Mouse (Mus musculus): ENCODE results near the gene Serpinb6e. TPM values are rescaled to one million over a fixed set of nuclear protein-coding genes. Genes with fewer than 3 reads are reported as not detected.

Gene Serpinb6e
- not detected in 2 replicates for polyA plus RNA-seq (2012; rRNA removed)

DNA sequence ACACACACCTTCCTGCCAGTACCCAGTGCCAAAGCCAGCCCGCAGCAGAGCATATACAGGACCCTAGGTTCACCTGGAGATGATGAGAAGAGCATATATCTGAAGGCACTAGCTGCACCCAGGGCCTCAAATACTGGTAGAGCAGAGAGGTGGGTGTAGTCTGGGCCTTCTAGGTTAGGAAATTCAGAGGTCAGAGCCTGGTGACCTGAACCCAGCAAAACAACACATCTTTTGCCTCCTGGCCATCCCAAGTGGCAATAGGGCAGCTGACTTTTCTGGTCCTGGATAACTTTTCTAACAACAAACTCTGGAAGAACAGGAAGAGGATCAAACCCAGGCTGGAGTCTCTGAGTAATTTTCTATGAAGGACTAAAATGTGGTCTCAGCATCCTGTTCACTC, at the start of gene Serpinb6e:
Gene Serpinb6e (minus strand): TSS at position 101 of the 400 bp plus-strand sequence.
- DNase-seq (ENCODE audit: low read depth in 1 of 2, low spot score in 2 of 2), result no peak
- no peaks in the 10 kb centered on the region for H3K4me1 ChIP-seq (ENCODE audit: control insufficient read depth, insufficient read depth, insufficient read length)
- H3K4me3 ChIP-seq (ENCODE audit: extremely low read depth, insufficient read depth, insufficient read length), result no peak within 1 kb of the TSS
- WGBS, result 53% methylated on average over 1 of the region's 1 CpGs
- H3K27me3 ChIP-seq (ENCODE audit: control insufficient read depth, insufficient read depth, low read length), result no peaks in the 10 kb centered on the region
- no peaks in the 10 kb centered on the region for H3K36me3 ChIP-seq (ENCODE audit: control insufficient read depth, insufficient read depth, low read length)
- H3K27ac ChIP-seq (ENCODE audit: insufficient read depth, low read length), result no peak within 1 kb of the TSS
- TF ChIP-seq CTCF (IDR thresholded peaks at IDR 0.05; ENCODE audit: extremely low read depth, insufficient read depth, insufficient read length, insufficient replicate concordance) (no peak), POLR2A (IDR thresholded peaks at IDR 0.05; ENCODE audit: low read depth, low read length) (no peak)

DNA sequence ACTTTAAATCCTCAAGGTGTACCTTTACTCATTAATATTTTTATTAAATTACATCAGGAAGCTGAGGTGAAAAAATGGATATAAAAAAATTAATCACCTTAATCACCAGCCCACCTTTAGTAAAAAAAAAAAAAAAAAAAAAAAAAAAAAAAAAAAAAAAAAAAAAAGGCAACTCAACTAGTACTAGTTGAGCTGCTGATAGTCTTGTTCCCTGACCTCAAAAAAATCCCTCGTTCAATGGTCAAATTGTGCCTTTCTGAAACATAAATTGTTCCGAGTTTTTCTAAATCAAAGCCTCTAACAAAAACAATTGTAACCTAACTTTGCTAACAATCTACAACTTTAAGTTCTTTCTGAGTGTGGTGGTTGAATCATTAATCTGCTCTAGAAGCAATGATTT, 12.5 kb downstream of the Serpinb6e start:
- Histone ChIP-seq H3K4me3 (ENCODE audit: extremely low read depth, insufficient read depth, insufficient read length) (no peak overlapping the region), H3K36me3 (ENCODE audit: control insufficient read depth, insufficient read depth, low read length) (no peaks in the 10 kb centered on the region), H3K27ac (ENCODE audit: insufficient read depth, low read length) (no peak overlapping the region), H3K27me3 (ENCODE audit: control insufficient read depth, insufficient read depth, low read length) (no peaks in the 10 kb centered on the region), H3K4me1 (ENCODE audit: control insufficient read depth, insufficient read depth, insufficient read length) (no peaks in the 10 kb centered on the region)
- WGBS, result 76% methylated on average over 2 of the region's 2 CpGs
- TF ChIP-seq CTCF (IDR thresholded peaks at IDR 0.05; ENCODE audit: extremely low read depth, insufficient read depth, insufficient read length, insufficient replicate concordance) (no peak), POLR2A (IDR thresholded peaks at IDR 0.05; ENCODE audit: low read depth, low read length) (no peak)
- no peak for DNase-seq (ENCODE audit: low read depth in 1 of 2, low spot score in 2 of 2)

DNA sequence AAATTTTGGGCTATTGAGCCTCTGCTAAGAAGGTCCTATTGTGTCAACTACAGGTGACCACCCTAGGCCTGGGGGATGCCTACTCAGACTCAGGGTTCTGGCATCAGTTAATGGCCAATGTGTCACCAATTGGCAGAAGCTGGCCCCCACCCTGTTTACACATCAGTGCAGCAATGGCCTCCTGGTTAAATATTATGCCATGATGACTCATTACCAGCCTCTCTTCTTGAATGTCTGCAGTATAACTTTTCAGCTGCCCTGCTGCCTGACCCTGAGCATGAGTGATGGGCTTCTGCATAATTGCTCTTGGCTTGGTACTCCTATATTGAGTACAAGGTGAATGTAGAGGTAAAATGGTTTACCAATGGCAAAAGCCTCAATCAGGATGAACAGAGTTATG, 19.8 kb downstream of the Serpinb6e start:
- Histone ChIP-seq H3K27ac (ENCODE audit: insufficient read depth, low read length) (no peak overlapping the region), H3K4me1 (ENCODE audit: control insufficient read depth, insufficient read depth, insufficient read length) (no peaks in the 10 kb centered on the region), H3K36me3 (ENCODE audit: control insufficient read depth, insufficient read depth, low read length) (no peaks in the 10 kb centered on the region), H3K4me3 (ENCODE audit: extremely low read depth, insufficient read depth, insufficient read length) (no peak overlapping the region), H3K27me3 (ENCODE audit: control insufficient read depth, insufficient read depth, low read length) (no peaks in the 10 kb centered on the region)
- no peak for DNase-seq (ENCODE audit: low read depth in 1 of 2, low spot score in 2 of 2)
- no peak for TF ChIP-seq POLR2A (IDR thresholded peaks at IDR 0.05; ENCODE audit: low read depth, low read length)
- no peak for TF ChIP-seq CTCF (IDR thresholded peaks at IDR 0.05; ENCODE audit: extremely low read depth, insufficient read depth, insufficient read length, insufficient replicate concordance)

DNA sequence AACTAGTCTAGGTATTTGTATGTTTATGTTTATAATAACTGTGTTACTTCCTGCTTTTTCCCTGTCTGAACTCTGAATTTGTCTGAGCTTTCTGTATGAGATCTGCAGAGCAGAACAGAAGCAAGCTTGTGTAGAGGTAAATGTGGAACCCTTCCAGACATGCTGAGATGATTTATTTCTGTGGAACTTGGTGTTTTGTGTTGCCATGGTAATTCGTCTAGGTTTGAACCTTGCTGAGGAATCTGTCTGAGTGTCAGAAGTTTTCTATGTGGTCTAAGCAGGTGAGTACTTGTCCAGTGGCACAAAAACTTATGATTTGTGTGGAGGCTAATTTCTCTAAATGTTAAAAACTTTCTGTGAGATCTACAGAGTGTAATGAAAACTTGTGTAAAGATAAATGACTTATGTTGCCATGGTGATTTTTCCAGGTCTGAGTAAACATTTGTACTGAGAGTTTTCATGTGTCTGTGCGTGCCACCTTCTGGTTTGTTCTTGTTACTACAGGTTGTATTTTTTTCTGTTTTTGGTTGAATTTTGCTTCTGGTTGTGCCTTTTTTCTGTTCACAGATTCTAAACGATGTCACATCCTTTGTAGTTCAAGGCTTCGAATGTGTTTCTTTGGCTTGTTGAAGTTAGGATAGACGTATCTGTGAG, 21.6 kb downstream of the Serpinb6e start:
- TF ChIP-seq POLR2A (IDR thresholded peaks at IDR 0.05; ENCODE audit: low read depth, low read length) (no peak), CTCF (IDR thresholded peaks at IDR 0.05; ENCODE audit: extremely low read depth, insufficient read depth, insufficient read length, insufficient replicate concordance) (no peak)
- no peaks in the 10 kb centered on the region for H3K36me3 ChIP-seq (ENCODE audit: control insufficient read depth, insufficient read depth, low read length)
- H3K4me3 ChIP-seq (ENCODE audit: extremely low read depth, insufficient read depth, insufficient read length), result no peak overlapping the region
- 74% methylated on average over 5 of the region's 5 CpGs for WGBS
- no peaks in the 10 kb centered on the region for H3K4me1 ChIP-seq (ENCODE audit: control insufficient read depth, insufficient read depth, insufficient read length)
- H3K27me3 ChIP-seq (ENCODE audit: control insufficient read depth, insufficient read depth, low read length), result no peaks in the 10 kb centered on the region
- no peak overlapping the region for H3K27ac ChIP-seq (ENCODE audit: insufficient read depth, low read length)
- no peak for DNase-seq (ENCODE audit: low read depth in 1 of 2, low spot score in 2 of 2)

Other genes starting within 250 kb of the Serpinb6e start
- gene Serpinb6d, start 182.0 kb downstream of the Serpinb6e start, polyA plus RNA-seq (2012; rRNA removed), result not detected in 2 replicates
- not detected in 2 replicates for gene Serpinb6c, start 62.3 kb upstream of the Serpinb6e start, polyA plus RNA-seq (2012; rRNA removed)
- gene Nqo2, start 121.3 kb upstream of the Serpinb6e start, polyA plus RNA-seq (2012; rRNA removed), result 1.8 and 3.0 TPM in 2 replicates
- gene Ripk1, start 159.0 kb upstream of the Serpinb6e start, polyA plus RNA-seq (2012; rRNA removed), result 6.5 and 11.4 TPM in 2 replicates
- 32.6 and 36.3 TPM in 2 replicates for gene Serpinb6a, start 159.4 kb upstream of the Serpinb6e start, polyA plus RNA-seq (2012; rRNA removed)
- gene Bphl, start 194.2 kb upstream of the Serpinb6e start, polyA plus RNA-seq (2012; rRNA removed), result 9.7 and 10.1 TPM in 2 replicates
- 89.5 and 113 TPM in 2 replicates for gene Tubb2a, start 234.6 kb upstream of the Serpinb6e start, polyA plus RNA-seq (2012; rRNA removed)